Mouse (Mus musculus) inflammation-experienced regulatory T-cells (primary cell): Measurements from ENCODE around the gene S100a10. TPM values are rescaled to one million over a fixed set of nuclear protein-coding genes. Genes with fewer than 3 reads are reported as not detected.

Experiments used
- polyA plus RNA-seq, 2 experiments: library from polyadenylated mRNA; unstranded; fragments of 100-300 nt; shearing (Covaris generic); gene quantifications; one replicate each; pipeline ENCODE4 v1.2.1; 2017

Gene S100a10
- 1,000 to 10,000 TPM in 1 of 2 experiments, 100 to 1,000 TPM in 1; 768 to 1,124 TPM for polyA plus RNA-seq

DNA sequence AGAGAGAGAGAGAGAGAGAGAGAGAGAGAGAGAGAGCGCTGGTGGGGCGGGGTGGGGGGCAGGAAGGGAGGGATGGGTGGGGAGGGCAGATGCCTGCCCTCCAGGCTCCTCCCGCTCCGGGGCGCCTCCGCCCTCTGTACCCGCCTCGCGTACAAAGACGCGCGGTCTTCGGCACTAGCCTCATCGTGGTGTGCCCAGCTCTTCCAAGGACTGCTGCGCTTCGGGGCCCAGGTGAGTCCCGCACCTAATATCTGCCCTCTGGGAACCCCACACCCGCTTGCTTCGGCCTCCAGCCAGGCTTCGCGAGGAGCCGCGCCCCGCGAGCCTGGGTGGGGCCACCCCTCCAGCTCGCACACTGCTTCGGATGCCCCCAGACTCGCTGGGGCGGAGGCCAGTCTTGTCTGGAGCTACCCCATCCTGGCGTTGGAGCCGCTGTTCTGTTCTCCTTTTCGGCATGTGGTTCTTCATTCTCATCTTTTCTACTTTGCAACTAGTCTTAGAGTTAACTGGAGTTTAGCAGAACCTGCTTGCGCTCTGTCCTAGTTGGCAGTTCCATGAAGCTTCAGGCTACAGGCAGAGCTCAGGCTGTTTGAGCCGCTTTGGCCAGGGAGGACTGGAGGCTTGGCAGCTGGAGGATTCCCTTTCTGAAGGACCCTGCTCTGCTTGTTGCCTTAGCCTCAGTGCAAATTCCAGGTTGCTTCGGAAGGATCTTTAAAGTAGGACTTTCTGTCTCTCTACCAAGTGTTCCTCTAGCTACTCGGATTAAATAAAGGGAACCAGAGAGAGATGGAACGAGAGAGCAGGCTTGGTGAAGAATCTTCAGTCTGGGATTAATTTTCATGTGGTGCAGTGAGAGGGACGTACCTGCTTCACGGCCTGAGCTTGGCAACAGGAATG is at the start of gene S100a10:
TSS of gene S100a10 (plus strand) at position 100 of the 897 bp plus-strand sequence.

GRCm38 (mm10) chr3:93520330-93521193 is 34.3 kb upstream of the S100a10 start, which contains the start of gene S100a11:
Gene S100a11, plus strand, starts transcription at chr3:93520488.

Other genes with a start within 250 kb of the S100a10 start
- gene Hrnr, start 235.3 kb upstream of the S100a10 start, polyA plus RNA-seq = not detected
- under 1 TPM; 0.12 to 0.94 TPM for gene Rptn, start 161.4 kb upstream of the S100a10 start, polyA plus RNA-seq
- 1 to 10 TPM in 1 of 2 experiments, not detected in 1; 1.4 TPM for gene Tchh, start 112.8 kb upstream of the S100a10 start, polyA plus RNA-seq
- under 1 TPM in 1 of 2 experiments, not detected in 1; 0.13 TPM for gene Tchhl1, start 86.3 kb upstream of the S100a10 start, polyA plus RNA-seq
- 100 to 1,000 TPM; 776 to 816 TPM for gene S100a11, start 34.6 kb upstream of the S100a10 start, polyA plus RNA-seq
- under 1 TPM in 1 of 2 experiments, not detected in 1; 0.23 TPM for gene Tdpoz2, start 97.6 kb downstream of the S100a10 start, polyA plus RNA-seq
- not detected for gene Tdpoz1, start 121.2 kb downstream of the S100a10 start, polyA plus RNA-seq
- not detected for gene Gm37596, start 138.0 kb downstream of the S100a10 start, polyA plus RNA-seq
- under 1 TPM in 1 of 2 experiments, not detected in 1; 0.75 TPM for gene Gm5773, start 217.9 kb downstream of the S100a10 start, polyA plus RNA-seq
- gene Tdpoz4, start 241.3 kb downstream of the S100a10 start, polyA plus RNA-seq = under 1 TPM in 1 of 2 experiments, not detected in 1; 0.33 TPM